Mouse (Mus musculus): ENCODE measurements at regions not wholly inside any gene's neighbourhood (a gene's known extent, or its start where the extent isn't known, plus 50 kb on each side); places are given as distances from the start of the nearest gene placed in this dataset.

DNA sequence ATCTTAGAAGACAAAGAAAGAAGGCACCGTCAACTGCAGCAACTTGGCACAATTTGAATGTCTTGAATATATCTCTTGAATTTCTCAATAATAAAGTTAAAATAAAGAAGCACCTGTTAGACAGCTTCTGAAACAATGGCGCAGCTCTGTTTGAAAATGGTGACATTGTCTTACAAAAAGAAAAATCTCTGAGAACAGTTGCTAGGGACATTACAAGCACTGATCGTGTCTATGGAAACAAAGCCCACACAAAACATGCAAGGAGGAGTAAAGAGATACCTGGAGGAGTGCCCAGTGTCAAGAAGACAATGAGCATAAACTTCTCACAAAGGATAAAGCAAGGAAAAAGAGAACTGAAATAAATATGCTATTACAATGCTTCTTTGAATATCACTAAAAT, 841.2 kb upstream of the Adgrl3 start:
- no peak for DNase-seq (ENCODE audit: low read depth, low spot score)

DNA sequence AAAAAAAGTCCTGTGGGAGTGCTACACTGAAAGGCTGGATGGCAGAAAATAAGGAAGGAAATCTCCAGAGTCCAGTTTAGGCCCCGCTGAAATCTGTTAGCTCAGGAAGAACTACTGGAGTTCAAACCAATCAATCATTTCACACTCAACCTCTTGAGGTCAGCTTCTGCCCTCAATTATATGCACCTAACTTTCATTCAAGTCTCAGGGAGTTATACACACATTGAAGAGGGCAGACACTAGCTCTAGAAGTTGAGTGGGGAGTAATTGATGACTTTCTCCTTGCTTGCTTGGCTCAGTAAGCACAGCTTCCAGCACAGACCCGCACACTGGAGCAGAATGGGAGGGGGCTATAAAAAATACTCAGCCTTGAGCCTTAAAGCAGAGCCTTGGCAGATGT, 839.7 kb upstream of the Adgrl3 start:
- DNase-seq (ENCODE audit: low read depth, low spot score), result peak; percentile 28

DNA sequence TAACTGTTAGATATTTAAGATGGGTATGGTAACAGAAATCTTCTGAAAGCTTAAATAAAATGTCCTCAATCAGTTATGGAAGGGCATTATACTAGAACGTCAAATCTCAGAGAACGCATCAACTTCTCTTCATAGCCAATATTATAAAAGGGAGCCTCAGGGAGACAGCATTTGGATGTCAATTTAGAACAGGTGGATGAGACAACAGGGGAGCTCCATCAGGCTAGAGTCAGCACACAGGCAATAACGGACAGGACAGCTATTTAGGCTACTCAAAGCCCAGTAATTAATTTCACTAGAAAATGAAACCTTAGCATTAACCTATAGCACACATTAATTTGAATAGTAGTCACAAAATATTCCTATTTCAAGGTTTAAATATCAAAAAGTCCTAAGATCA, 827.5 kb upstream of the Adgrl3 start:
- no peak for DNase-seq (ENCODE audit: low read depth, low spot score)

DNA sequence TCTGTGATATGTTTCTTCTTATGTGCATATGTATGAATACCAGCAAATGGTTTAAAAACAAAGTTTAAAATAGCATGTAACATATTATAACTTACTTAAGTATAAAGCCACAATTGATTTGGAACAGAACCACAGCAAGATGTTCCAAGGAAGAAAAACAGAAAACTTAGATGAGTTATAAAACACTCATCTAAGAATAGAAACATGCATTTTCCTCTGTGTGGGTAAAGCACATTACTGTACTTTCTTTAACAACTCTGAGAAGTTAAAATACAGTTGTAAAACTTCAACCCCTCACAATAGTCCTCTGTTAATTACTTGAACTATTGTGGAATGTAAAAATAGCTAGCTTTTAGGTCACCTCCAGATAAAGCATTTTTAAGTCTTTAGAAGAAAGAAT, 820.3 kb upstream of the Adgrl3 start:
- no peak for DNase-seq (ENCODE audit: low read depth, low spot score)

DNA sequence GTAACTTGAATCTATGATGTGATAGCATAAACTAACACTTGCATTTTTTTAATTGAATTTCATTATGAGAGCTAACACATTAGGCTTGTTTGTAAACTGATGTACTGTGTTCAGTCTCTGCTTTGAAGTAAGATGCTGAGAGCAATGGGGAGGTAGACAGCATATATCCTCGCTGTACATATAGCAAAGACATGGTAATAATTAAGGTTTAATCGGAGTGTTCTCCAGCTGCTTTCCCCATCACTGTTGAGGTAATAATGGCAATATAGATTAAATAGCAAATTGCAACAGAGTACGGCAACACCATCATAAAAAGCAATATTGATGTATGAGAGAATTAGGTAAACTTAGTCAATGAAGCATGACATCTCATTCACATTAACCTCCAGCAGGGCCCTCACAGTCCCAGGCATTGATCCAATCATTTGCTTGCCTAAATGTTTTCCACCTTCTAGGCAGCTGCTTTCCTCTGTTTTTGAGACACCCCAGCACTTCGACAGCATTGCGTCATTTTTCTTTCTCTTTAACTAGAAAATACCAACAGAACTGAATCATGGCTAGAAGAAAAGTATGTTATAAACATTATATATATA, 771.3 kb upstream of the Adgrl3 start:
- peak; percentile 2 for DNase-seq (ENCODE audit: low read depth, low spot score)

DNA sequence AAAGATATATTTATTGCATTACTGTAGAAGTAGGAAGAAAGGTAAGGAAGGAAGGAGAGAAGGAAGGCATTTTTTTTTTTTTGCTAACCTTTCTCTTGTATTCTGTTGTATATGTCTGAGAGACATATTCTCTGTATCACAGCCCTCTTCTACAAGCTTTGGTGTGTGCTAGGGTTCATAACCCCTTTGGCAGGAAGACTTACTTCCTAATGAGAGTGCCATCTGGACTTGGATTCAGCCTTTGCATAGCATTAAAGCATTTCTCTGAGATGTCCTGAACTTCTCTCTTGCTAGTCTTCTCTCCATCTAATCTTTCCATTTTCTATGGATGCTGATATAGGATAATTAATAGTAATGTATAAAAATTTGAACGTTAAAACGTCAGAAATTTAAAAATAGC, 768.0 kb upstream of the Adgrl3 start:
- DNase-seq (ENCODE audit: low read depth, low spot score), result no peak

DNA sequence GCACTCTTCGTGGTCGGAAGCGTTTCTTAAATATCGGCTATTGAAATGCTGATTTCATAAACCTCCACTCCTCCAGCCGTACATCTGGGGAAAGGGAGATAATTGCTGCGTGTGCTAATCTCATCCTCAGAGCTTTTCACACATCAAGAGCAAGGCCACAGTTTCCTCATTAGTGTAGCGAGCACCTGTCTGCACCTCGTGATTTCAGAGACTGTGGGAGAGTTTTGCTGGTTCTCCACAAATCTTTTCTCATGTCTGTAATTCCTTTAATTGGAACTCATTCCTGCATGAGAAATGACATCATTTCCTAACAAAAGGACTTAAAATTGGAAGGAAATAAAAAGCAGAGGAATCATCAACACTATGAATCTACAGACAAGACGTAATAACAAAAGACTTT, 764.9 kb upstream of the Adgrl3 start:
- no peak for DNase-seq (ENCODE audit: low read depth, low spot score)

DNA sequence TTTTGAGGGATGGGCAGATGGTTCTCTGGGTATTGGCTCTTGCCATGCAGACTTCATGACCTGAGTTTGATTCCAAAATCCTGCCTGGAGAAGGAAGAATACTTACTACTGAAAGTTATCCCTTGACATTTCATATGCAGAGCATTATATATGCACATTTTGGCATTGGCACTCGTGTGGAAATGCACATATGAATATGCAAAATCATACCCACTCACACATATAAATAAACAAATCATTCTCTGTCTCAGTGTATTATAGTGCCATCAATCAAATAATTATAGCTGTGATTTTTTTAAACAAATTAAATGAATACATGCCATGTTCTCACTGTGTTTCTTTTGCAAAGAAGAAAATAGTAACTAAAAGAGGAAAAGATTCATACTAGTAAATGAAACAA, 745.3 kb upstream of the Adgrl3 start:
- DNase-seq (ENCODE audit: low read depth, low spot score), result no peak

DNA sequence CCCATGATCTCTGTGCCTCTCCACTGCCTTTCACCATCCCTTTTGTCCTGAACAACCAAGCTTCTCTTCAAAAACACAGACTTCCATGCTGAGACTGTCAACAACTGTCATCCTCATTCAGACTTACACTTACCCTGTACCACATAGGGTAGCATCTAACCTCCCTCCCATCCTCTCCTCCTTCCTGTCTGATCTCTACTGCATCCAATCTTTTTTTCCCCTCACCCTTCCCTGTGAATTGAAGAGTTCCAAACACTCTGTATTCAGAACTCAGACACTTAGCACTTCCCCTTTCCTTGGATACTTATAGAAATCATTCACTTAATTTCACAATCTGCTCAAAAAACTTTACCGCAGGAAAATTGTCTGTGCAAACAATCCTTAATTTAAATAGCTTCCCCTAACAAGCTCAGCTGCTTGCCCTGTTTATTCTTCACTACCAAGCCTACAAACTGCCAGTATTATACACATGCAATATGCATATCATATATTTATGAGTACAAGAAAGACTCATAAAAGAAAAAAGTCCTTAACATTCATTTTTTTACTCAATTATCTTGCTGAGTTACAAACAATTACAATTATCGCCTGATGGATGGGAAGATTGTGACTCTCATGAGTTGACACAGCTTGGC, 744.6 kb upstream of the Adgrl3 start:
- no peak for DNase-seq (ENCODE audit: low read depth, low spot score)

Measured in forelimb bud, embryonic 11.5 days (tissue).